Mouse (Mus musculus) A20 (cell line): ENCODE measurements around the gene Pkp1.
A peak's percentile ranks its signal among the peaks of the same experiment; 100 is the strongest.

Experiments used
- DNase-seq: peaks from one replicate; pipeline ENCODE4 v3.0.0-alpha.2; 2011; ENCODE audit warnings: low read depth, low spot score

Pkp1 gene

GRCm38 (mm10) chr1:135906736-135907135 is 12.3 kb downstream of the Pkp1 start:
- DNase-seq: no peak

GRCm38 (mm10) chr1:135899991-135900515 is 19.0 kb downstream of the Pkp1 start:
- DNase-seq: no peak

DNA sequence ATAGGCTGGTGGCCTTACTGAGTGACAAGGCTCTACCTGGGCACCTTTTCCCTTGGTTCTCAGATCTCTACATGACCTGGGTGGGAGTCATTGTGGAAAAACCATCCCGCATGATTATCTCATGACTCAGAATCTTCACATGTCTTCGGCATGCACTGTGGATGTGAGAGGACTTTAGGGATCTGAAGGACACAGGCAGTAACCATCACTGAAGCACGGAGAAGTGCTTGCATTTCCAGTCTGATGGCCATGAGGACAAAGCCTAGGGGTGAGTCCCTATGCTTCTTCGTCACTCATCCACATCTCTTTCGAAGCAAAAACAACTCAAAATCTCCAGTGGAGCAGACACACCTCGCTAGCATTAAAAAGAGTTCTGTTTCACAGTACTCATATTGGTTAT is 19.7 kb downstream of the Pkp1 start:
- DNase-seq: no peak

DNA sequence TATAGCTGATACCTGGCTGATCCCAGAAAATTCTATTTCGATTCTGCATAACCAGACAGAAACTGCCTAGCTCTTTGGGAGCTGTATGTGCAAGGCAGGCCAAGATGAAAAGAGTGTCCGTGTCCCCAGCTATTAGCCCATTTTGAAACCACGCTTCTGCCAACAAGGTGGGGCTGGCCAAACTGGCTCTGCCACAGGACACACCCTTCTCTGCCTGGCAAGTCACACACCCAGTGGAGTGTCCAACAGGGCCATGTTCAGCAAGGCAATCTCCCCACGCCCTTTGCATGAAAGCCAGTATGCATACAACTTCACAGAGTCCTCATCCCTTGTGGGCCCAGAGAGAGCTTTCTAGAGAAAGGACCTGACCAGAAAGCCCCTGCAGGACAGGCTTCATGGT is 23.6 kb downstream of the Pkp1 start:
- no peak for DNase-seq

- no peak for DNase-seq
These were observed 25.6 kb downstream of the Pkp1 start for GRCm38 (mm10) chr1:135893377-135893776.

DNA sequence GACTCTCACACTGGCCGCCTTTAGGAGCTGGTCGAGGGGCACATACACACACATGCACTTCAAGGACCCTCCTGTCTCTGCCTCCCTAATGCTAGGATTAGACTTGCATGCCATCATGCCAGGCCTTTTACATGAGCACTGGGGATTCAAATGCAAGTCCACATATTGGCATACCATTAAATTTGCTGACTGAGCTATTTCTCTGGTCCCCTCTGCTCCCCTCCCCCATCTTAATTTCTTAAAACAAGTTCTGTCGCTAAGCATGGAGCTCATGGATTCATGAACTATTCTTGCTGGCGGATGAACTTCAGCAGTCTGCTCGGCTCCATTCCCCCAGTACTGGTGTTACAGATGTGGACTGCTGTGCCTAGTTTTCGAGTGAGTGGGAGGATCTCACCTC is 26.2 kb downstream of the Pkp1 start:
- no peak for DNase-seq

- no peak for DNase-seq
These were observed 26.8 kb downstream of the Pkp1 start for GRCm38 (mm10) chr1:135892233-135892632.

DNA sequence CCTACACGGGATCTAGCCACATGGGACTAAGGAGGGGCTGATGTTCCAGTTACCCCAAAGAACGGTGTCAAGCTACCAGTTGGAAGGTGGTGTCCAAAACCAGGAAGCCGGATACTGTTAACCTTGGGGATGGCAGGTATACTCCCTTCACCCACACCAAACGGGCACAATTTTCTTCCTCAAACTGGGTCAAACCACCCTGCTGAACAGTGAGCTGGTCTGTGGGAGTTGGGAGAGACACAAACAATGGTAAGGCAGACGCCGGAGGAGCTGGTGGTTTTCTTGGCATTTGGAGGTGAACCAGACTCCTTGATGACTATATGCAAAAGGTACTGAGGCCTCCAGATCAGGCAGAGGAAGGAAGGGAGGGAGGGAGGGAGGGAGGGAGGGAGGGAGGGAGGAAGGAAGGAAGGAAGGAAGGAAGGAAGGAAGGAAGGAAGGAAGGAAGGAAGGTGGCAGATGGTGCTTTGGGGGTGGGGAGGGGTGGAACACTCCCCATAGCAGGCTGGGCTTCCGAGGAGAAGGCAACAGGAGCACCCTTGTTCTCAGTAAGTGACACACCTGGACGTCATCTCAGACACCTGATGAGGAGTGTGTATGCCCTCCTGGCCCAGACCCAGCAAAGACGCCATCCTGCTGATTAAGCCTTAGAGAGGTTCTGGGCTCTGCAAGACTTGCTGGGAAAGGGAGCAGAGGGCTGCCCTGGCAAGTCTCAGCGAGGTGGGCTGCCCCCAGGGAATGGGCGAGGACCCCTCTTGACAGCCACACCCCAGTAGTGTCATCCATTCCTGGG is 27.4 kb downstream of the Pkp1 start:
- DNase-seq: no peak

DNA sequence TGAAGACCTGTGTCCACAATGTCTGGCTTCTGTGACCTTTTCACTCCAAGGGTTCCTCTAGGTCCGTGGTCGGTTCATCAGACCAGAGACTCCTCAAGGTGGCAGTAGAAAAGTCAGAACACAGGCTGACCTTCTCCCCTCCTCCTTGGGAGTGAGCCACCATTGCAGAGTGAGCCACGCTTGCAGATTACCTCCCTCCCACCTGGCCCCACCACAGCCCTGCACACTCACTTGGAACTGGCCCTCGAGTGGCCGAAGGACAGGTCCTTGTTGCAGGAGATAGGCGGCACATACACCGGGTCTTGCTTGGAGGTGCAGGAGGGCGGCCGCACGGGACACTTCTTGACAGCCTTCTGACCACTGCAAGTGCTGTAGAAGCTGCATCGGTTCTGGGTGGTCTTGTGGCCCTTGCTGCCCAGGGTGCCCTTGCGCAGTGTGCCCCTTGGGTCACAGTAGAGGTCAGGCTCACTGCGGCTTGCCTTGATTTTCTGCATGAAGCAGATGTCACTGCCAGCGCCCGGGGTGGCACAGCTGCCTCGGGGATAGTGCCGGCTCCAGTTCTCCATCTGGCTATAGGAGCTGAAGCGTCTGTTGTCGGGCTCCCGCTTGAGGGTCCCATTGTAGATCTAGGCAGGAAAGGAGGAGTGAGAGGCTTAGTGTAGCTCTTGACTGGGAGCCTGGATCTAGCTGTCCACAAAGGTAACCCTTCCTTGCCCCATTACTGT is 29.4 kb downstream of the Pkp1 start:
- DNase-seq: no peak

DNA sequence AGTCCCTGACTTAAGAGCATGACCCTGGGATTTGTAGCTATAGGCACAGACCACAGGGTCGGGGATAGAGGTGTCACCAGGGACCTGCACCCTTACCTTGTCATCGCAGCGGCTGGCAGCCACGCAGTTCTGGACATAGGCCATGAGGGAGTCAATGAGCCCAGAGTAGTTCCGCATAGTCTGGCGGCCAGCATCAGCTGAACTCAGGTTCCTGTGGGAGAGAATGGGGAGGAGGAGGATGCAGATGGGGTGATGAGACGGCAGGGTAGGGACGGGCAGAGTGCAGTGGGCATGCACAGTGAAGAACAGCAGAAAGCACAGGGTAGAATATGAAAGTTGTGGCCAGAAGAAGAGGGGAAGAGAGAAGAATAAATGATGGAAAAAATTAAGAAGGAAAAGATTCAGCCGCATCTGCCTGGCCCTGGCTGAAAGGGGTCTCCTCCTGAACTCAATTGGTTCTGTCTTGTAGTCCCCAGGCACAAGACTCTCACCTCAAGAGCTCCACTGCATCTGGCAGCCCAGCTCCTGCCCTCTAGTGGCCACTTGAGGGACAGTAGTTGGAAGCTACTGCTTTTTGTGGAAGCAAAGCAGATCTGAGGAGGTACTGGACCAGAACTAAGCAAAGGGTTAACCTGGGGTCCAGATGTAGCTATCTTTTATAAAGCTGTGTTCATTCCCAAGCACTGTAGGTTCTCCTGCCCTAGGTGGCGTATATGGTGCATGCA is 36.5 kb downstream of the Pkp1 start:
- peak; percentile 59 for DNase-seq

- DNase-seq: no peak
These were observed 41.8 kb downstream of the Pkp1 start for GRCm38 (mm10) chr1:135877248-135877647.

DNA sequence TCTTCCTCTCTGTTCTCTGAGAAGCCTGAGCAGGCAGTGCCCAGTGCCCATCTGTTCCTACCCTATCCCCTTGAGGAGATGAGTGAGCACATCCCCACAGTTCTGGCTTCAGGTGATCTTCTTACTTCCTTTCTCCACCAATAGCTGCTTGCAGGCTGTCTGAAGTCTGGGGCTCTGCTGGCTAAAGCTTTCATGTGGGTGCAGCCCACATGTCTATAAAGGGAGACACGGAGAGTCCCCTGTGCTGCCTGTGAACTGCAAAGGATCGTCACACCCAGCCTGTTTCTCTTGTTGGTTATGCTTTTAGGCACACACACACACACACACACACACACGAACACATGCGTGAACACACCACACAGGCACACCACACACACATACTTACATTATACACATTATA is 46.0 kb downstream of the Pkp1 start:
- no peak for DNase-seq

DNA sequence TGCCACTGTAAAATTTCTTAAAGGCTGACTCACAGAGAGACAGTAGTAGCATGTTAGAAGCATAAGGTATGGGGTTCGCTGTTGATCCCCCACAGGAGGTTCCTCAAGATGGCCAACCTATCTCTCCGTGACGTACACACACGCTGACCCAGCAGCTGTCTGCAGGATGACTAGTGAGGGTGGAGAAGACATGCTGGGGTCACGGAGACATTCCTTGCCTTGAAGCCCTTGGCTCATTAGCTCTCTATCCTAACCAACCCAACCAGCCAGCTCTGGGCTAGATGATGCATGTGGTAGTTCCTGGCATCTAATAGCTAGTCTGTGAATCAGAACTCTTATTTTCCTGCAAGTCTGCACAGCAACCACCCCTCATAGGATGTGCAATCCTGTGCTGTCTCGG is 50.4 kb downstream of the Pkp1 start:
- no peak for DNase-seq

- peak; percentile 58 for DNase-seq
These were observed 53.4 kb downstream of the Pkp1 start for GRCm38 (mm10) chr1:135865518-135866194.

- DNase-seq: no peak
These were observed 54.2 kb downstream of the Pkp1 start for GRCm38 (mm10) chr1:135864830-135865229.

GRCm38 (mm10) chr1:135863786-135864335 is 55.1 kb downstream of the Pkp1 start:
- no peak for DNase-seq

GRCm38 (mm10) chr1:135862561-135862960 is 56.4 kb downstream of the Pkp1 start:
- no peak for DNase-seq

GRCm38 (mm10) chr1:135861980-135862552 is 56.9 kb downstream of the Pkp1 start:
- DNase-seq: no peak

GRCm38 (mm10) chr1:135861091-135861490 is 57.9 kb downstream of the Pkp1 start:
- DNase-seq: no peak

- no peak for DNase-seq
These were observed 60.5 kb downstream of the Pkp1 start for GRCm38 (mm10) chr1:135858533-135858932.
